Mouse (Mus musculus): ENCODE data around the gene Prg3. TPM values are rescaled to one million over a fixed set of nuclear protein-coding genes. Genes with fewer than 3 reads are reported as not detected.

The Prg3 gene
- polyA plus RNA-seq, 1 experiment from 2014 or later = not detected

DNA sequence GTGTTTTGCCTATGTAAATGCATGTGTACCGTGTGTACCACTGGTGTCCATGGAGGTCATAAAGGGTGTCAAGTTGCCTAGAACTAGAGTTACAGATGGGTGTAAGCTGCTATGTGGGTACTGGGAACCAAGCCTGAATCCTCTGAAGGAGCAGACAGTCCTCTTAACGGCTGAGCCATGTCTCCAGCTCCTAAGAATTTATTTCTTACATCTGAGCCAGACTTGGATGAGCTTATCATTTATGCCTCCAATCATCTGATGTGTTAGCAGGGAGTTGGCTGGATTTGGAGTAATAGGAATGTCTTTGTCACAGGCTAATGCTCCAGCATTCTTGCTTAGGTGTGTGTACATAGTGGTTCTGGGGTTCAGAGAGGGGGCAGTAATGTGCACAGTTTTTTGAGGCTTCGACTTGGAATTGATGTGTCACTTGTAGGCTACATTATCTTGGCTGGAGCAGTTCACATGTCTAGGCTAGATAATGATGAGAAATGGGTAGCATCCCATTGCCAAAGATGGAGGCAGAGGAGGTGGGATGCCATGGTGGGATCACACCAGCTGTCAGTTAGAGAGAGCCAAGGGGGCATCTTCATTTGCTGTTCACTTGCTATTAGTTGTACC is 40.8 kb upstream of the Prg3 start:
- no peak overlapping the region for H3K9ac ChIP-seq (replicated peaks; ENCODE audit: low read depth)
- H3K36me3 ChIP-seq (ENCODE audit: insufficient read depth, low read length) = peaks cover 35% of the 10 kb centered on the region; the same call in 1 of the 2 replicates
- ATAC-seq = peak; percentile 21; the same call in 1 of the 2 replicates
- 76% methylated on average over 3 of the region's 3 CpGs for WGBS
- TF ChIP-seq CTCF (IDR thresholded peaks at IDR 0.05) = no peak
- TF ChIP-seq EP300 (IDR thresholded peaks at IDR 0.05) = no peak
- no peaks in the 10 kb centered on the region for H3K4me1 ChIP-seq (ENCODE audit: insufficient read depth, low read depth, low read length)
- H3K4me3 ChIP-seq (ENCODE audit: low read depth, low read length) = no peak overlapping the region
- no peak overlapping the region for H3K27ac ChIP-seq (ENCODE audit: low read length)
- H3K9me3 ChIP-seq (ENCODE audit: low read length) = no peaks in the 10 kb centered on the region
- no peaks in the 10 kb centered on the region for H3K27me3 ChIP-seq (replicated peaks; ENCODE audit: insufficient read depth, low read length)
- peak; percentile 32 for DNase-seq (ENCODE audit: low spot score)
- no peak overlapping the region for H3K4me2 ChIP-seq (replicated peaks; ENCODE audit: low read depth, low read length)

DNA sequence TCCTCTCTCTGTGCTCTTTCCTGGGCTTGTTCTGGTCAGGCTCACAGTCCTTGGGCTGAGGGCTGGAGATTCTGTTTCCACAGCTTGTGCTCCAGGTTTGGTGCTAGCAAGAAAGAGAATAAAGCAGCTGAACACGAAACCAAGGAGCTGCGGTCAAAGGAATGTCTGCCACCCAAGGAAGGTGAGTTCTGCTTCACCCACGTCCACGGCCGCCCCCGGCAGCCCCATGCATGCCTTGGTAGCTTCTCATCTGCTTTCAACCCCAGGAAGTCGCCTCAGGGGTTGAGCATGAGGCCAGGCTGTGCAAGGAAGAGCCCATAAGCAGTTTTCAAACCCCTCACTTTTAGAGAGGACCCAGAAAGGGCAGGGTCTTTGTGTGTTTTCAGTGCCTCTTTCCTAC is 39.8 kb upstream of the Prg3 start:
- Histone ChIP-seq H3K27ac (ENCODE audit: low read length) (no peak overlapping the region), H3K9ac (replicated peaks; ENCODE audit: low read depth) (no peak overlapping the region), H3K36me3 (ENCODE audit: insufficient read depth, low read length) (peaks cover 39% of the 10 kb centered on the region), H3K9me3 (ENCODE audit: low read length) (no peaks in the 10 kb centered on the region), H3K4me2 (replicated peaks; ENCODE audit: low read depth, low read length) (no peak overlapping the region), H3K4me1 (ENCODE audit: insufficient read depth, low read depth, low read length) (no peaks in the 10 kb centered on the region), H3K27me3 (replicated peaks; ENCODE audit: insufficient read depth, low read length) (no peaks in the 10 kb centered on the region), H3K4me3 (ENCODE audit: low read depth, low read length) (no peak overlapping the region)
- WGBS = 90% methylated on average over 7 of the region's 7 CpGs
- DNase-seq (ENCODE audit: low spot score) = no peak
- no peak for TF ChIP-seq CTCF (IDR thresholded peaks at IDR 0.05)
- TF ChIP-seq EP300 (IDR thresholded peaks at IDR 0.05) = no peak
- ATAC-seq = no peak

DNA sequence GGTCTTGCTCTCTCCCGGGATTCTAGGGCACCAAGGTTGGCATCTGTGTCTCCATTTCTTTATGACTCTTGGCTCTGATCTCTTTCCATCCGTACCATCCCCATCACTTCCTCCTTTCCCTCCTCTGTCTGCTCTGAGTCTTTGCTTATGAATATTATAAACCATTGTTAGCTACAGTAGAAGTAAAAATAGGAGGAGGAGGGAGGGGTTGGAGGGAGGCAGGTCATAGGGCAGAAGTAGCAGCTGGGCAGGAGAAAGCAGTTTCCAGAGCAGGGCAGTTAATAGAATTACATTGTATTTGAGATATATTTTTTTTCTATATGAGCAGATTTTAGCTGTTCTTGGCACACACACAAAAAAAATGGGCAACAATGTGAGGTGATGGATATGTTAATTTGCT is 39.3 kb upstream of the Prg3 start:
- Histone ChIP-seq H3K9me3 (ENCODE audit: low read length) (no peaks in the 10 kb centered on the region), H3K4me3 (ENCODE audit: low read depth, low read length) (no peak overlapping the region), H3K9ac (replicated peaks; ENCODE audit: low read depth) (no peak overlapping the region), H3K27ac (ENCODE audit: low read length) (no peak overlapping the region), H3K36me3 (ENCODE audit: insufficient read depth, low read length) (peaks cover 43% of the 10 kb centered on the region), H3K4me1 (ENCODE audit: insufficient read depth, low read depth, low read length) (no peaks in the 10 kb centered on the region), H3K4me2 (replicated peaks; ENCODE audit: low read depth, low read length) (no peak overlapping the region), H3K27me3 (replicated peaks; ENCODE audit: insufficient read depth, low read length) (no peaks in the 10 kb centered on the region)
- ATAC-seq (no peak), DNase-seq (ENCODE audit: low spot score) (no peak)
- 67% methylated on average over 2 of the region's 2 CpGs for WGBS
- TF ChIP-seq CTCF (IDR thresholded peaks at IDR 0.05) (no peak), EP300 (IDR thresholded peaks at IDR 0.05) (no peak)

DNA sequence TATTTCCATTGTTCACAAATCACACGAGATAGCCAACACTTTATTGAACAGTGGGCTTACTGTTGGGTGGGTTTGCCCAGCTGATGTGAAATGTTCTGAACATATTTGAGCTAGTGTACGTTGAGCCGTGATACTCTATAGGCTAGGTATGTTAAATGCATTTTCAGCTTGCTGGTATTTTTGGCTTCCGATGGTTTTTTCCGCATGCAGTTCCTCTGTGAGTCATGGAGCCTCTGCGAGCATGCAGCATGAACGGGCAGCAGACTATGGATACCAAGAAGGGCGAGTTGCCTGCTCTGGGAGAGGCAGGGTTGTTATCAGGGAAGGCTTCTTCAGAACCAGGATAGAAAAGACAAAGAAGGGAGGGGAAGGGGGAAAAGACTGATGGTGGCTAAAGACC is 37.0 kb upstream of the Prg3 start:
- TF ChIP-seq EP300 (IDR thresholded peaks at IDR 0.05) (no peak), CTCF (IDR thresholded peaks at IDR 0.05) (no peak)
- H3K9ac ChIP-seq (replicated peaks; ENCODE audit: low read depth) = no peak overlapping the region
- H3K27ac ChIP-seq (ENCODE audit: low read length) = no peak overlapping the region
- no peak for DNase-seq (ENCODE audit: low spot score)
- H3K4me1 ChIP-seq (ENCODE audit: insufficient read depth, low read depth, low read length) = no peaks in the 10 kb centered on the region
- H3K4me3 ChIP-seq (ENCODE audit: low read depth, low read length) = no peak overlapping the region
- H3K4me2 ChIP-seq (replicated peaks; ENCODE audit: low read depth, low read length) = no peak overlapping the region
- peaks cover 40% of the 10 kb centered on the region for H3K36me3 ChIP-seq (ENCODE audit: insufficient read depth, low read length)
- ATAC-seq = no peak
- 89% methylated on average over 8 of the region's 8 CpGs for WGBS
- no peaks in the 10 kb centered on the region for H3K9me3 ChIP-seq (ENCODE audit: low read length)
- H3K27me3 ChIP-seq (replicated peaks; ENCODE audit: insufficient read depth, low read length) = no peaks in the 10 kb centered on the region

DNA sequence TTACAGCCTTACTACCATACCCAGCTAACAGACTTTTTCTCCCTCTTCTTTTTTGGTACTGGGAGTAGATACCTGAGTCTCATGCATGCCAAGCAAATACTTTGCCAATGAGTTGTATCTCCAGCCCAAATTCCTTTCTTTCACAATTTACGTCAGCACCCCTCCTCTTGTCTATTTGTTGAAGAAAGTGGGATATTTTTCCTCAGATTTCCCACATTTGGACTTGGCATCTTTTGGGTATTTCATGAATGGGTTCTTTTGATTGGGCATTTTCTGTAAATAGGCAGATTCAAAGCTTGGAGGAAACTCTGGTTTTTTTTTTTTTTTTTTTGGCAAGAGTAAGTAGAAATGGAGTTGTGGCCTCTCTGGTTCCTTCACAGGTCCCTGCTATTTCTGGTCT is 35.8 kb upstream of the Prg3 start:
- DNase-seq (ENCODE audit: low spot score) (no peak), ATAC-seq (no peak)
- H3K4me1 ChIP-seq (ENCODE audit: insufficient read depth, low read depth, low read length) = no peaks in the 10 kb centered on the region
- H3K36me3 ChIP-seq (ENCODE audit: insufficient read depth, low read length) = peaks cover 37% of the 10 kb centered on the region
- no peak overlapping the region for H3K27ac ChIP-seq (ENCODE audit: low read length)
- no peak for TF ChIP-seq CTCF (IDR thresholded peaks at IDR 0.05)
- TF ChIP-seq EP300 (IDR thresholded peaks at IDR 0.05) = no peak
- 92% methylated on average over 1 of the region's 1 CpGs for WGBS
- no peak overlapping the region for H3K4me2 ChIP-seq (replicated peaks; ENCODE audit: low read depth, low read length)
- H3K4me3 ChIP-seq (ENCODE audit: low read depth, low read length) = no peak overlapping the region
- H3K9ac ChIP-seq (replicated peaks; ENCODE audit: low read depth) = no peak overlapping the region
- H3K27me3 ChIP-seq (replicated peaks; ENCODE audit: insufficient read depth, low read length) = no peaks in the 10 kb centered on the region
- no peaks in the 10 kb centered on the region for H3K9me3 ChIP-seq (ENCODE audit: low read length)

DNA sequence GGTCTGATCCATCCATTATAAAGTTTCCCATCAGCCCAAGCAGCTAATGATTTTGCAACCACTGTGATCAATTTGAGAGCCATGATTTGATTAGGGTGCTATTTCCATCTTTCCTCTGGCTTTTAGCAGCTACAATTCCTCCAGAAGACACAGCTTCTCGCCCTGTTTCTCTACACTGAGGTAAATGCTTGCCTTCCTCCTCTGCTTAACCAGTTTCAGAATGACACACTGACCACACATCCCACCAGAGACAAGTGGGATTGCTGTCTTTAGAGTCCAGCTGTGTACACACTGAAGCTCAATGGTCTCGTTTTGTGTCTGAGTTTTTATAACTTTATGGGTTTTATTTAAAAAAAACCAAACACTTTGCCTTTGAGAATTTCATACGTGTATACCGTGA is 35.3 kb upstream of the Prg3 start:
- H3K36me3 ChIP-seq (ENCODE audit: insufficient read depth, low read length) = peaks cover 42% of the 10 kb centered on the region
- no peaks in the 10 kb centered on the region for H3K4me1 ChIP-seq (ENCODE audit: insufficient read depth, low read depth, low read length)
- no peak for DNase-seq (ENCODE audit: low spot score)
- no peaks in the 10 kb centered on the region for H3K27me3 ChIP-seq (replicated peaks; ENCODE audit: insufficient read depth, low read length)
- WGBS = 68% methylated on average over 4 of the region's 4 CpGs
- no peak overlapping the region for H3K4me2 ChIP-seq (replicated peaks; ENCODE audit: low read depth, low read length)
- ATAC-seq = no peak
- H3K27ac ChIP-seq (ENCODE audit: low read length) = no peak overlapping the region
- H3K9me3 ChIP-seq (ENCODE audit: low read length) = no peaks in the 10 kb centered on the region
- TF ChIP-seq CTCF (IDR thresholded peaks at IDR 0.05) (no peak), EP300 (IDR thresholded peaks at IDR 0.05) (no peak)
- no peak overlapping the region for H3K9ac ChIP-seq (replicated peaks; ENCODE audit: low read depth)
- no peak overlapping the region for H3K4me3 ChIP-seq (ENCODE audit: low read depth, low read length)

DNA sequence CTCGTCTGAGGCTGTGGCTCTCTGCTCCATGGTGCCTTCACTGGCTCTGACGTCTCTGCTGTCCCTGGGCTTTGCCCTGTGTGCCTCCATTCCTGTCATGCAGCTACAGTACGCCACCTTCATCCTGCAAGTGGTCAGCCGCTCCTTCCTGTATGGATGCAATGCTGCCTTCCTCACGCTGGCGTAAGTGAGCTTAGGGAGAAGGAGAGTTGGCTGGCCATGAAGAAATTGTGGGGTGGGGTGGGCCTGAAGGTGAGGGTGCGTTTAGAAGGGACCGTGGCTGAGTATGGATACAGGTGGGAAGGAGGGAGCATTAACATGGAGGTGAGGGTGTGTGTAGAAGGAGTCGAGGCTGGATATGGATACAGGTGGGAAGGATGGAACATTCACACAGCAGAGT is 32.6 kb upstream of the Prg3 start:
- 88% methylated on average over 9 of the region's 9 CpGs for WGBS
- Histone ChIP-seq H3K9me3 (ENCODE audit: low read length) (no peaks in the 10 kb centered on the region), H3K9ac (replicated peaks; ENCODE audit: low read depth) (no peak overlapping the region), H3K36me3 (ENCODE audit: insufficient read depth, low read length) (peaks cover 35% of the 10 kb centered on the region), H3K27ac (ENCODE audit: low read length) (no peak overlapping the region), H3K27me3 (replicated peaks; ENCODE audit: insufficient read depth, low read length) (no peaks in the 10 kb centered on the region), H3K4me3 (ENCODE audit: low read depth, low read length) (no peak overlapping the region), H3K4me1 (ENCODE audit: insufficient read depth, low read depth, low read length) (no peaks in the 10 kb centered on the region), H3K4me2 (replicated peaks; ENCODE audit: low read depth, low read length) (no peak overlapping the region)
- no peak for TF ChIP-seq CTCF (IDR thresholded peaks at IDR 0.05)
- TF ChIP-seq EP300 (IDR thresholded peaks at IDR 0.05) = no peak
- ATAC-seq (no peak), DNase-seq (ENCODE audit: low spot score) (no peak)
